Mouse (Mus musculus): Measurements from ENCODE around the gene B4galnt1.
A peak's percentile ranks its signal among the peaks of the same experiment; 100 is the strongest.

- TF ChIP-seq CTCF (IDR thresholded peaks at IDR 0.05; ENCODE audit: low read depth), result peak; percentile 51
- TF ChIP-seq EP300 (optimal IDR thresholded peaks at IDR 0.05), result no peak
These were observed 35.3 kb downstream of the B4galnt1 start for GRCm38 (mm10) chr10:127200279-127200678.

Data from stomach, postnatal 0 days (tissue).